Mouse (Mus musculus): ENCODE results near the gene Gtf3c3. TPM values are rescaled to one million over a fixed set of nuclear protein-coding genes. Genes with fewer than 3 reads are reported as not detected.
A peak's percentile ranks its signal among the peaks of the same experiment; 100 is the strongest.

Gtf3c3 gene
- 5.8 and 6.5 TPM in 2 replicates for polyA plus RNA-seq (2012; rRNA removed)

- Histone ChIP-seq H3K4me3 (ENCODE audit: control insufficient read depth, insufficient read depth, low read length) (peak within 1 kb of the TSS; percentile 57), H3K36me3 (ENCODE audit: control insufficient read depth, insufficient read depth, low read length) (0 out of 2 replicates have a peak, but pooled peaks cover under 1% of the 10 kb centered on the region), H3K27ac (ENCODE audit: control insufficient read depth, insufficient read depth, low read length) (no peak within 1 kb of the TSS), H3K27me3 (ENCODE audit: control insufficient read depth, insufficient read depth, low read length) (no peaks in the 10 kb centered on the region), H3K4me1 (replicated peaks; ENCODE audit: control insufficient read depth, insufficient read depth, low read length) (peaks cover 8% of the 10 kb centered on the region)
- DNase-seq, result peak; percentile 77
- TF ChIP-seq CTCF (IDR thresholded peaks at IDR 0.05; ENCODE audit: borderline replicate concordance, control insufficient read depth, extremely low read depth, insufficient read depth, low read length, poor library complexity) (no peak), POLR2A (IDR thresholded peaks at IDR 0.05; ENCODE audit: control insufficient read depth, extremely low read depth, insufficient read depth, low read length, poor library complexity) (peak; percentile 53; the same call in 1 of the 2 replicates)
- WGBS, result 3% methylated on average over 39 of the region's 39 CpGs
These were observed at the start of gene Gtf3c3 for GRCm38 (mm10) chr1:54438340-54439079. Gene Gtf3c3, minus strand, starts transcription at chr1:54438971.

- no peak for DNase-seq
- Histone ChIP-seq H3K4me3 (ENCODE audit: control insufficient read depth, insufficient read depth, low read length) (no peak overlapping the region), H3K36me3 (ENCODE audit: control insufficient read depth, insufficient read depth, low read length) (no peaks in the 10 kb centered on the region), H3K4me1 (replicated peaks; ENCODE audit: control insufficient read depth, insufficient read depth, low read length) (no peaks in the 10 kb centered on the region), H3K27me3 (ENCODE audit: control insufficient read depth, insufficient read depth, low read length) (no peaks in the 10 kb centered on the region), H3K27ac (ENCODE audit: control insufficient read depth, insufficient read depth, low read length) (no peak overlapping the region)
- 93% methylated on average over 3 of the region's 3 CpGs for WGBS
- TF ChIP-seq POLR2A (IDR thresholded peaks at IDR 0.05; ENCODE audit: control insufficient read depth, extremely low read depth, insufficient read depth, low read length, poor library complexity), result no peak
- no peak for TF ChIP-seq CTCF (IDR thresholded peaks at IDR 0.05; ENCODE audit: borderline replicate concordance, control insufficient read depth, extremely low read depth, insufficient read depth, low read length, poor library complexity)
These were observed 46.1 kb upstream of the Gtf3c3 start for GRCm38 (mm10) chr1:54484744-54485420.

- Histone ChIP-seq H3K27ac (ENCODE audit: control insufficient read depth, insufficient read depth, low read length) (no peak overlapping the region), H3K36me3 (ENCODE audit: control insufficient read depth, insufficient read depth, low read length) (no peaks in the 10 kb centered on the region), H3K4me3 (ENCODE audit: control insufficient read depth, insufficient read depth, low read length) (no peak overlapping the region), H3K27me3 (ENCODE audit: control insufficient read depth, insufficient read depth, low read length) (no peaks in the 10 kb centered on the region), H3K4me1 (replicated peaks; ENCODE audit: control insufficient read depth, insufficient read depth, low read length) (no peaks in the 10 kb centered on the region)
- WGBS, result 94% methylated on average over 12 of the region's 12 CpGs
- no peak for DNase-seq
- TF ChIP-seq CTCF (IDR thresholded peaks at IDR 0.05; ENCODE audit: borderline replicate concordance, control insufficient read depth, extremely low read depth, insufficient read depth, low read length, poor library complexity) (no peak), POLR2A (IDR thresholded peaks at IDR 0.05; ENCODE audit: control insufficient read depth, extremely low read depth, insufficient read depth, low read length, poor library complexity) (no peak)
These were observed 41.7 kb upstream of the Gtf3c3 start for GRCm38 (mm10) chr1:54480491-54480890.

- no peak for TF ChIP-seq POLR2A (IDR thresholded peaks at IDR 0.05; ENCODE audit: control insufficient read depth, extremely low read depth, insufficient read depth, low read length, poor library complexity)
- no peak for DNase-seq
These were observed 29.9 kb upstream of the Gtf3c3 start for GRCm38 (mm10) chr1:54468662-54469061.

GRCm38 (mm10) chr1:54467366-54467765 is 28.6 kb upstream of the Gtf3c3 start:
- 100% methylated on average over 1 of the region's 1 CpGs for WGBS
- H3K27ac ChIP-seq (ENCODE audit: control insufficient read depth, insufficient read depth, low read length), result no peak overlapping the region
- TF ChIP-seq POLR2A (IDR thresholded peaks at IDR 0.05; ENCODE audit: control insufficient read depth, extremely low read depth, insufficient read depth, low read length, poor library complexity) (no peak), CTCF (IDR thresholded peaks at IDR 0.05; ENCODE audit: borderline replicate concordance, control insufficient read depth, extremely low read depth, insufficient read depth, low read length, poor library complexity) (no peak)
- H3K36me3 ChIP-seq (ENCODE audit: control insufficient read depth, insufficient read depth, low read length), result no peaks in the 10 kb centered on the region
- H3K27me3 ChIP-seq (ENCODE audit: control insufficient read depth, insufficient read depth, low read length), result no peaks in the 10 kb centered on the region
- no peak overlapping the region for H3K4me3 ChIP-seq (ENCODE audit: control insufficient read depth, insufficient read depth, low read length)
- no peaks in the 10 kb centered on the region for H3K4me1 ChIP-seq (replicated peaks; ENCODE audit: control insufficient read depth, insufficient read depth, low read length)
- no peak for DNase-seq

More at GRCm38 (mm10) chr1:54468662-54469061, 29.9 kb upstream of the Gtf3c3 start:
- no peaks in the 10 kb centered on the region for H3K27me3 ChIP-seq (ENCODE audit: control insufficient read depth, insufficient read depth, low read length)
- no peak overlapping the region for H3K27ac ChIP-seq (ENCODE audit: control insufficient read depth, insufficient read depth, low read length)
- H3K4me1 ChIP-seq (replicated peaks; ENCODE audit: control insufficient read depth, insufficient read depth, low read length), result no peaks in the 10 kb centered on the region
- H3K36me3 ChIP-seq (ENCODE audit: control insufficient read depth, insufficient read depth, low read length), result no peaks in the 10 kb centered on the region
- no peak overlapping the region for H3K4me3 ChIP-seq (ENCODE audit: control insufficient read depth, insufficient read depth, low read length)

GRCm38 (mm10) chr1:54452116-54452515 is 13.3 kb upstream of the Gtf3c3 start:
- no peak overlapping the region for H3K4me3 ChIP-seq (ENCODE audit: control insufficient read depth, insufficient read depth, low read length)
- H3K27ac ChIP-seq (ENCODE audit: control insufficient read depth, insufficient read depth, low read length), result no peak overlapping the region
- no peak for TF ChIP-seq POLR2A (IDR thresholded peaks at IDR 0.05; ENCODE audit: control insufficient read depth, extremely low read depth, insufficient read depth, low read length, poor library complexity)
- TF ChIP-seq CTCF (IDR thresholded peaks at IDR 0.05; ENCODE audit: borderline replicate concordance, control insufficient read depth, extremely low read depth, insufficient read depth, low read length, poor library complexity), result no peak
- 75% methylated on average over 2 of the region's 2 CpGs for WGBS
- no peaks in the 10 kb centered on the region for H3K27me3 ChIP-seq (ENCODE audit: control insufficient read depth, insufficient read depth, low read length)
- H3K4me1 ChIP-seq (replicated peaks; ENCODE audit: control insufficient read depth, insufficient read depth, low read length), result no peaks in the 10 kb centered on the region
- H3K36me3 ChIP-seq (ENCODE audit: control insufficient read depth, insufficient read depth, low read length), result no peaks in the 10 kb centered on the region
- DNase-seq, result no peak
